Mouse (Mus musculus) brain, embryonic 14.5 days (tissue): ENCODE results near the gene Rps28.

Source experiments
- CTCF ChIP-seq: fragments of 200-500 bp; IDR thresholded peaks from 2 replicates; pipeline ENCODE4 v1.5.1; 2012; ENCODE audit warnings: inconsistent platforms, mild to moderate bottlenecking, moderate library complexity, borderline replicate concordance; ENCODE audit not compliant: insufficient read depth, insufficient read length; ENCODE audit errors: extremely low read depth
- POLR2A ChIP-seq: fragments of 200-500 bp; IDR thresholded peaks from 2 replicates; pipeline ENCODE4 v1.6.1; 2012; ENCODE audit warnings: mild to moderate bottlenecking, inconsistent platforms, borderline replicate concordance; ENCODE audit not compliant: poor library complexity, insufficient read depth, insufficient read length, severe bottlenecking; ENCODE audit errors: extremely low read depth

DNA sequence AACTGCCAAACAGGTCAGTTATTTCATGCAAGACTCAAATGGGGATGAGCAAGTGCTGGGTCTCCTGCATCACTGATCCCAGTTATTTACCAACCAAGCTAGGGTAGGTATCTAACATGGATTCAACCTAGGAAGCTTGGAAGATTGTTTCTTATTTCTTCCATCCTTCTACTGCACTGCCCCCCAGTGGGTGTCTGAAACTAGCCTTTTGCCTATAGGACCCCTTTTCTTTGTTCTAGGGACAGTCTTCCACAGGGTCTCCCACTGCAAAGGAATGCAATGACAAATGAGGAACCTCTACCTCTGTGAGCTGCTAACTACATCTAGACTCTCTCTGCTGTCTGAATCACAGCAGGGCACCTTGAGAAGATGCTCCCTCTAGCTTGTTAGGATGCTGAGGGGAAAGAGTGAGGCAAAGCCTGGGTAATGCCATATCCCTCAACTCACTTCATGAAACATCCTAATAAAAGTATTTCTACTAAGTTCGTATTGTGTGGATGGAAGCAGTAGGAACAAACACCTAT, 1.9 kb downstream of the Rps28 start:
- TF ChIP-seq CTCF (no peak), POLR2A (no peak)
